Mouse (Mus musculus) midbrain, embryonic 10.5 days (tissue): ENCODE data around the gene Tnfsf8. TPM values are rescaled to one million over a fixed set of nuclear protein-coding genes. Genes with fewer than 3 reads are reported as not detected.

ENCODE experiments used
- DNase-seq: peaks from one replicate; pipeline ENCODE4 v3.0.0-alpha.2; 2017; ENCODE audit warnings: low spot score
- H3K27ac ChIP-seq: fragments of 300-500 bp; sonication (generic); replicated peaks from 2 replicates; pipeline ENCODE4 v1.5.1; 2016; ENCODE audit warnings: mild to moderate bottlenecking
- H3K27me3 ChIP-seq: fragments of 300-500 bp; sonication (generic); 2 replicates; pipeline ENCODE4 v1.6.1; 2016; ENCODE audit warnings: low read depth, mild to moderate bottlenecking; ENCODE audit not compliant: poor library complexity, severe bottlenecking
- H3K36me3 ChIP-seq: fragments of 300-500 bp; sonication (generic); 2 replicates; pipeline ENCODE4 v1.6.1; 2016; ENCODE audit warnings: mild to moderate bottlenecking, moderate library complexity
- H3K4me1 ChIP-seq: fragments of 300-500 bp; sonication (generic); 2 replicates; pipeline ENCODE4 v1.6.1; 2016
- H3K4me3 ChIP-seq: fragments of 300-500 bp; sonication (generic); 2 replicates; pipeline ENCODE4 v1.5.1; 2016; ENCODE audit warnings: mild to moderate bottlenecking, moderate library complexity
- H3K9me3 ChIP-seq: fragments of 300-500 bp; sonication (generic); replicated peaks from 2 replicates; pipeline ENCODE4 v1.6.1; 2016; ENCODE audit warnings: mild to moderate bottlenecking
- WGBS: fragments of 180-500 bp; shearing (Covaris S2); methylation state at CpG from one replicate; pipeline ENCODE4 v1.1.7; 2016; 5-methylcytosine and 5-hydroxymethylcytosine counted together
- polyA plus RNA-seq: library from polyadenylated mRNA; unstranded; fragments of >200 nt; fragmentation: Nextera tagmentation; extraction: Ambion mirVana; gene quantifications from 2 replicates; pipeline ENCODE4 v1.2.1, GENCODE M21; 2016

Gene Tnfsf8
- polyA plus RNA-seq, 1 experiment from 2014 or later, result not detected

DNA sequence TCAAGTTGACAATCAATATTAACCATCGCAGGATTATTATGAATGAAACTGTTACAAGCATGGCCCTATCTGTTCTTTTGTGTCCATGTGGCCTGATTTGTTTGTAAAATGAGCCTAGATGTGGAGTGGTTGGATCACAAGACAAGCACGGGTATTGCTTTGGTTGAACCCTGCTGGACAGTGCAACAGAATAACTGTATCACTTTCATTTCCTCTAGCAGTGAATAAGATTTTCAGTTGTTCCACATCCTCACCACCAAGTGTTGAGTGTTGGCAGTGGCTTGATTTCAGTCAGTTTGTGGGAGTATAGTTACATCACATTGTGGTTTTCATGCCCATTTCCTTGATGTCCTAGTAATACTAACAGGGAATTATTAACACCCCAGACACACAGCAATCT is 45.5 kb downstream of the Tnfsf8 start:
- H3K27me3 ChIP-seq, result no peaks in the 10 kb centered on the region
- 91% methylated on average over 2 of the region's 2 CpGs for WGBS
- H3K36me3 ChIP-seq, result no peaks in the 10 kb centered on the region
- H3K27ac ChIP-seq, result no peak overlapping the region
- no peak overlapping the region for H3K4me3 ChIP-seq
- no peaks in the 10 kb centered on the region for H3K9me3 ChIP-seq
- no peaks in the 10 kb centered on the region for H3K4me1 ChIP-seq
- DNase-seq, result no peak

GRCm38 (mm10) chr4:63798083-63798482 is 63.1 kb downstream of the Tnfsf8 start:
- H3K9me3 ChIP-seq, result no peaks in the 10 kb centered on the region

DNA sequence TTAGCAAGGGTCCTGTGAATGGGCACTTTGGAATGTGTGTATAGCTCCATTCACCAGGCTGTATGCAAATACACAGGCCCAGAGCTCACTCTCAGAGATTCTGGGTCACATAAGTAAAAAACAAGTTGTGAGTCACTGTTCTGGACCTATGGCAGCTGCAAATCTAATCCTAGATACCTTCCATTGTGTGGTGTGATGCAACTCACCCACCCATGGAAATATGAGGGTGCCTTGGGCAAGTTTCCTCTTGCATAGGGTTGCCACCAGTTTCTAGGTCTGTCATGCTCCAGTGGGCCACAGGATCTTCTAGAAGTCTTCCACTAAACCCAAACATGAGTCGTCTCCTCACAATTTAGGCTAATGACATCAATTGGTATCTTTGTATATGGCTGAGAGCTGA is 64.6 kb downstream of the Tnfsf8 start:
- Histone ChIP-seq H3K9me3 (no peaks in the 10 kb centered on the region), H3K36me3 (no peaks in the 10 kb centered on the region), H3K4me1 (no peaks in the 10 kb centered on the region), H3K27ac (no peak overlapping the region), H3K27me3 (no peaks in the 10 kb centered on the region), H3K4me3 (no peak overlapping the region)
- DNase-seq, result no peak
- 81% methylated on average over 1 of the region's 1 CpGs for WGBS

More at GRCm38 (mm10) chr4:63798083-63798482, 63.1 kb downstream of the Tnfsf8 start:
- no peak for DNase-seq
- Histone ChIP-seq H3K27me3 (no peaks in the 10 kb centered on the region), H3K4me1 (no peaks in the 10 kb centered on the region), H3K36me3 (no peaks in the 10 kb centered on the region), H3K27ac (no peak overlapping the region), H3K4me3 (no peak overlapping the region)
- 83% methylated on average over 1 of the region's 1 CpGs for WGBS

GRCm38 (mm10) chr4:63792328-63792727 is 68.8 kb downstream of the Tnfsf8 start:
- H3K36me3 ChIP-seq, result no peaks in the 10 kb centered on the region
- no peak for DNase-seq
- H3K27me3 ChIP-seq, result no peaks in the 10 kb centered on the region
- H3K4me3 ChIP-seq, result no peak overlapping the region
- WGBS, result 95% methylated on average over 3 of the region's 3 CpGs
- H3K27ac ChIP-seq, result no peak overlapping the region
- no peaks in the 10 kb centered on the region for H3K4me1 ChIP-seq
- no peaks in the 10 kb centered on the region for H3K9me3 ChIP-seq

DNA sequence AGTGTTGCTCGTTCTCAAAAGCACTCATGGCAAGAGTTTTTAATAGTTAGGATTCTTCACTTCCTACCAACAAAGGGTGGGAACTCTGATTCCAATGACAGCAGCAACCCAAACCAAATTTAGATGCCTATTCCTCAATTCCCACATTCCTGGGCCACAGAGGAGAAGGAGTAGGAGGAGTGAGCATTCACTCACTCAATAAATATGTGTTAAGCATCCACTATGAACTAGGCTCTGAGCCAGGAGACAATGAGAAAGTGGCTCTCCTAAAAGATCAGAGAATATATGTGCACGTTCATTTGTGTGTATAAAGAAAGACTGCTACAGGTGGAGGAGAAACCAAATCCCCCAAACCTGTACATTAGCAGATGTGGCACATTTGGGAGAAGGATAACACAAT is 75.7 kb downstream of the Tnfsf8 start:
- H3K9me3 ChIP-seq, result no peaks in the 10 kb centered on the region
- no peaks in the 10 kb centered on the region for H3K27me3 ChIP-seq
- no peak overlapping the region for H3K4me3 ChIP-seq
- no peaks in the 10 kb centered on the region for H3K36me3 ChIP-seq
- no peaks in the 10 kb centered on the region for H3K4me1 ChIP-seq
- WGBS, result 89% methylated on average over 2 of the region's 2 CpGs
- DNase-seq, result no peak
- H3K27ac ChIP-seq, result no peak overlapping the region

GRCm38 (mm10) chr4:63783826-63784225 is 77.3 kb downstream of the Tnfsf8 start:
- no peak for DNase-seq
- Histone ChIP-seq H3K9me3 (no peaks in the 10 kb centered on the region), H3K36me3 (no peaks in the 10 kb centered on the region), H3K27ac (no peak overlapping the region), H3K4me1 (no peaks in the 10 kb centered on the region), H3K27me3 (no peaks in the 10 kb centered on the region), H3K4me3 (no peak overlapping the region)
- 92% methylated on average over 5 of the region's 5 CpGs for WGBS

GRCm38 (mm10) chr4:63782970-63783613 is 78.1 kb downstream of the Tnfsf8 start:
- Histone ChIP-seq H3K27ac (no peak overlapping the region), H3K4me1 (no peaks in the 10 kb centered on the region), H3K4me3 (no peak overlapping the region), H3K27me3 (no peaks in the 10 kb centered on the region), H3K36me3 (no peaks in the 10 kb centered on the region), H3K9me3 (no peaks in the 10 kb centered on the region)
- WGBS, result 90% methylated on average over 7 of the region's 7 CpGs
- no peak for DNase-seq

Other genes starting within 250 kb of the Tnfsf8 start
- gene Tex48, start 238.9 kb downstream of the Tnfsf8 start, polyA plus RNA-seq, result not detected in 2 replicates
- gene Gm11214, start 198.0 kb downstream of the Tnfsf8 start, polyA plus RNA-seq, result not detected in 2 replicates
- gene Tnfsf15, start 116.2 kb downstream of the Tnfsf8 start, polyA plus RNA-seq, result not detected in 2 replicates
- 3.2 and 5.2 TPM in 2 replicates for gene Tnc, start 185.7 kb upstream of the Tnfsf8 start, polyA plus RNA-seq